Mouse (Mus musculus) limb, embryonic 15.5 days (tissue): ENCODE results near the gene Trim45. TPM values are rescaled to one million over a fixed set of nuclear protein-coding genes. Genes with fewer than 3 reads are reported as not detected.

ENCODE experiments used
- ATAC-seq: fragments of 200-750 bp; cut with Nextera tagmentation; 2 replicates; pipeline ENCODE4 v1.8.0; 2017; ENCODE audit warnings: low read depth, moderate TSS enrichment; ENCODE audit not compliant: insufficient number of reproducible peaks, low FRiP score, low TSS enrichment
- H3K27ac ChIP-seq: fragments of 300-500 bp; sonication (generic); 2 replicates; pipeline ENCODE4 v1.5.1; 2015; ENCODE audit warnings: moderate library complexity, mild to moderate bottlenecking, inconsistent platforms
- H3K27me3 ChIP-seq: fragments of 300-500 bp; sonication (generic); 2 replicates; pipeline ENCODE4 v1.6.1; 2015; ENCODE audit warnings: inconsistent platforms
- H3K36me3 ChIP-seq: fragments of 300-500 bp; sonication (generic); 2 replicates; pipeline ENCODE4 v1.6.1; 2015; ENCODE audit warnings: inconsistent platforms
- H3K4me1 ChIP-seq: fragments of 300-500 bp; sonication (generic); 2 replicates; pipeline ENCODE4 v1.6.1; 2015; ENCODE audit warnings: inconsistent platforms
- H3K4me2 ChIP-seq: fragments of 300-500 bp; sonication (generic); 2 replicates; pipeline ENCODE4 v1.6.1; 2015; ENCODE audit warnings: mild to moderate bottlenecking, inconsistent platforms
- H3K4me3 ChIP-seq: fragments of 300-500 bp; sonication (generic); 2 replicates; pipeline ENCODE4 v1.5.1; 2015; ENCODE audit warnings: mild to moderate bottlenecking, inconsistent platforms
- H3K9ac ChIP-seq: fragments of 300-500 bp; sonication (generic); 2 replicates; pipeline ENCODE4 v1.6.1; 2015; ENCODE audit warnings: inconsistent platforms
- H3K9me3 ChIP-seq: fragments of 300-500 bp; sonication (generic); 2 replicates; pipeline ENCODE4 v1.6.1; 2016; ENCODE audit warnings: inconsistent platforms
- WGBS: fragments of 180-500 bp; shearing (Covaris S2); methylation state at CpG from one replicate; pipeline ENCODE4 v1.1.7; 2015; 5-methylcytosine and 5-hydroxymethylcytosine counted together
- polyA plus RNA-seq: library from polyadenylated mRNA; unstranded; fragments of >200 nt; fragmentation: Nextera tagmentation; extraction: Ambion mirVana; gene quantifications from 2 replicates; pipeline ENCODE4 v1.2.1, GENCODE M21; 2015

Trim45 gene
- polyA plus RNA-seq, 1 experiment from 2014 or later: 5.9 TPM

DNA sequence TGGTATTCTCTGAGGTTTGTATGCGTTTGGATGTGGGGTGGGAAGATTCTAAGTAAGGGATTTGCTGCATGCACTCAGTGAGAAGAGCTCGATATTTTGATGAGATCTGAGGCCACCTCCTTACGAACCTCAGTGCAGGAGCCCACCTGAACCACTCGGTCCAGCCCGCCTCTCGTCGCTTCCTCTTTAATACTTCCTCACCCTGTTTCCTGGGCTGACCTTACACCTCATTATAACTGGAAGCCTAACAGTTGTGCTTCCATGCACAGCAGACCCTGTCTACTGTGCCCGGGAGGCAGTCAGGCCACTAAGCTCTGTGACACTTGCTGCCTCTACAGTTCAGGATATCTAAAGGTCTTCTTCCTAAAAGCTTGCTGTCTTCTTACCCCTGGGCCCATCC is 57.3 kb downstream of the Trim45 start:
- 73% methylated on average over 8 of the region's 8 CpGs for WGBS
- ATAC-seq: no peak
- Histone ChIP-seq H3K4me3 (no peak overlapping the region), H3K9ac (no peak overlapping the region), H3K27ac (no peak overlapping the region), H3K4me2 (no peak overlapping the region), H3K9me3 (no peaks in the 10 kb centered on the region), H3K27me3 (no peaks in the 10 kb centered on the region), H3K4me1 (0 out of 2 replicates have a peak, but pooled peaks cover 5% of the 10 kb centered on the region), H3K36me3 (no peaks in the 10 kb centered on the region)

Other genes starting within 250 kb of the Trim45 start
- gene Man1a2, start 236.7 kb upstream of the Trim45 start, polyA plus RNA-seq: 70.7 and 78.8 TPM in 2 replicates
- gene Vtcn1, start 96.7 kb upstream of the Trim45 start, polyA plus RNA-seq: 0.10 and 0.30 TPM in 2 replicates
- 11.6 and 11.7 TPM in 2 replicates for gene Ttf2, start 47.5 kb downstream of the Trim45 start, polyA plus RNA-seq
- 0.23 and 0.37 TPM in 2 replicates for gene Cd101, start 107.4 kb downstream of the Trim45 start, polyA plus RNA-seq
- gene Ptgfrn, start 188.1 kb downstream of the Trim45 start, polyA plus RNA-seq: 7.8 and 8.2 TPM in 2 replicates